Mouse (Mus musculus) erythroblast, embryonic 14.5 days (primary cell): Measurements from ENCODE around the gene Rnf34. TPM values are rescaled to one million over a fixed set of nuclear protein-coding genes. Genes with fewer than 3 reads are reported as not detected.

ENCODE experiments used
- H3K27me3 ChIP-seq: 2 replicates; pipeline ENCODE4 v1.6.1; 2012; ENCODE audit warnings: inconsistent platforms; ENCODE audit not compliant: control insufficient read depth
- H3K36me3 ChIP-seq: 2 replicates; pipeline ENCODE4 v1.6.1; 2012; ENCODE audit warnings: mild to moderate bottlenecking, inconsistent platforms; ENCODE audit not compliant: control insufficient read depth
- H3K4me1 ChIP-seq: 2 replicates; pipeline ENCODE4 v1.6.1; 2012; ENCODE audit warnings: inconsistent platforms; ENCODE audit not compliant: control insufficient read depth
- H3K4me3 ChIP-seq: replicated peaks from 2 replicates; pipeline ENCODE3; 2012; ENCODE audit warnings: moderate library complexity, mild to moderate bottlenecking, inconsistent platforms
- H3K9me3 ChIP-seq: 2 replicates; pipeline ENCODE4 v1.6.1; 2012; ENCODE audit warnings: low read length, inconsistent platforms, mixed read lengths; ENCODE audit not compliant: control insufficient read depth
- GATA1 ChIP-seq: IDR thresholded peaks from 2 replicates; pipeline ENCODE4 v1.6.1; 2012; ENCODE audit warnings: low read length, inconsistent platforms, mixed read lengths
- TAL1 ChIP-seq: IDR thresholded peaks from 3 replicates; pipeline ENCODE4 v1.6.1; 2012; ENCODE audit warnings: low read length, inconsistent platforms, mixed read lengths
- polyA plus RNA-seq: library from polyadenylated mRNA; stranded (reverse); fragments of >175 nt; gene quantifications from 2 replicates; pipeline ENCODE4 v1.2.3, GENCODE M21; 2012

The Rnf34 gene
- polyA plus RNA-seq, 1 experiment = 0.77 TPM

- peaks cover 60% of the 10 kb centered on the region for H3K36me3 ChIP-seq
- H3K4me1 ChIP-seq = no peaks in the 10 kb centered on the region; the same call in none of the 2 replicates
- no peaks in the 10 kb centered on the region for H3K27me3 ChIP-seq
- no peaks in the 10 kb centered on the region for H3K9me3 ChIP-seq
- TF ChIP-seq GATA1 (no peak), TAL1 (no peak)
- no peak overlapping the region for H3K4me3 ChIP-seq
These were observed 32.6 kb downstream of the Rnf34 start for GRCm38 (mm10) chr5:122882256-122883050.

DNA sequence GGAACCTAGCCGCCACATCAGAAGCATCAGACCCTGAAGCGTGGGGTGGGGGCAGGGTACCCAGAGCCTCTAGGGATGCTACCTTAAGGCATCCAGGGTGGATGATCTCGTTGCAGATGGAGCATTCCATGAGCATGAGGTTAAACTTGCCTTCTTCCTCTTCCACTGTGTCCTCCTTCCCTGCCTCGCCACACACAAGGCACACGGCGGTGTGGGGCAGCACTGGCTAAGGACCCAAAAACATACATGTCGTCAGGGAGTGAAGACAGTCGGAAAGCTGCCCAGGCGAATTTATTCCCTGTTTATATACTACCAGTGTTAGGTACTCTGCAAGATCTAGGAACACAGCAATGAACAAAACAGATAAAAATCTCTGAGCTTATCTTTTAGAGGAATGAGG lies 33.4 kb downstream of the Rnf34 start:
- H3K36me3 ChIP-seq = peaks cover 57% of the 10 kb centered on the region
- peaks cover under 1% of the 10 kb centered on the region for H3K4me1 ChIP-seq
- no peaks in the 10 kb centered on the region for H3K27me3 ChIP-seq
- no peak overlapping the region for H3K4me3 ChIP-seq
- no peak for TF ChIP-seq GATA1
- H3K9me3 ChIP-seq = no peaks in the 10 kb centered on the region

GRCm38 (mm10) chr5:122883652-122884235 lies 33.9 kb downstream of the Rnf34 start:
- no peak overlapping the region for H3K4me3 ChIP-seq
- no peaks in the 10 kb centered on the region for H3K9me3 ChIP-seq
- peaks cover 57% of the 10 kb centered on the region for H3K36me3 ChIP-seq
- no peak for TF ChIP-seq GATA1
- no peak for TF ChIP-seq TAL1
- peaks cover 4% of the 10 kb centered on the region for H3K4me1 ChIP-seq
- no peaks in the 10 kb centered on the region for H3K27me3 ChIP-seq

DNA sequence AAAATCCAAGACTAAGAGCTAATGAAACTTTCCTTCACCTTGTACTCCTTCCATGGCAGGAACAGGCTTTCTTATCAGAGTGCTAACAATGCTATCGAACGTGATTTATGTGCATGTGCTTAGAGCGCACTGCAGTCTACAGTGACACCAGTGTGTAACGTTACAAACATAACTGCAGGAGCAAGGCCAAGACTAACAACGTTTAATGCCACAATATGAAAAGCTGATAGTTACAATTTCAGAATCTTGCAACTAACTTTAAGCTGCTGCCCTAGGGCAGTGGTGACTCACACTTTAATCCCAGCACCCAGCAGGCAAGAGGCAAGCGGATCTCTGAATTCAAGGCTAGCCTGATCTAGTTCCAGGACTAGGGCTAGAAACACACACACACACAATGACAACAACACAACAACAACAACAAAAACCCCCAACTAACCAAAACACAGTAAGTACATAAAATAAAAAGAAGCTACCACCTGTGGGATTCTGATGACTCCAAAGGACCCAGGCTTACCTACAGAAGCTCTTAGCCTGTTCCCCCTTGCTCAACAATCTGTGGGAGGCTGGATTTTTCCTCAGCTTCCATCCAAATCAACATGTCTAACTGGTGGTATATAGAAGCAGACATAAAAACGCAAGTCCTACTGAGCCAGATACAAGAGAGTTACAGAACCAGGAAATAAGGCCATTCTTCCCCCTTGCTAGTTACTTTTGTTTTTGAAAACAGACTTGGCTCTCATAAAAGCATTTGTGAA lies 34.9 kb downstream of the Rnf34 start:
- H3K36me3 ChIP-seq = peaks cover 48% of the 10 kb centered on the region
- TF ChIP-seq TAL1 (no peak), GATA1 (no peak)
- no peak overlapping the region for H3K4me3 ChIP-seq
- no peaks in the 10 kb centered on the region for H3K27me3 ChIP-seq
- no peaks in the 10 kb centered on the region for H3K9me3 ChIP-seq
- peaks cover 4% of the 10 kb centered on the region for H3K4me1 ChIP-seq

GRCm38 (mm10) chr5:122887033-122887432 lies 37.2 kb downstream of the Rnf34 start:
- TF ChIP-seq GATA1 (no peak), TAL1 (no peak)
- peaks cover 4% of the 10 kb centered on the region for H3K4me1 ChIP-seq
- peaks cover 25% of the 10 kb centered on the region for H3K36me3 ChIP-seq

DNA sequence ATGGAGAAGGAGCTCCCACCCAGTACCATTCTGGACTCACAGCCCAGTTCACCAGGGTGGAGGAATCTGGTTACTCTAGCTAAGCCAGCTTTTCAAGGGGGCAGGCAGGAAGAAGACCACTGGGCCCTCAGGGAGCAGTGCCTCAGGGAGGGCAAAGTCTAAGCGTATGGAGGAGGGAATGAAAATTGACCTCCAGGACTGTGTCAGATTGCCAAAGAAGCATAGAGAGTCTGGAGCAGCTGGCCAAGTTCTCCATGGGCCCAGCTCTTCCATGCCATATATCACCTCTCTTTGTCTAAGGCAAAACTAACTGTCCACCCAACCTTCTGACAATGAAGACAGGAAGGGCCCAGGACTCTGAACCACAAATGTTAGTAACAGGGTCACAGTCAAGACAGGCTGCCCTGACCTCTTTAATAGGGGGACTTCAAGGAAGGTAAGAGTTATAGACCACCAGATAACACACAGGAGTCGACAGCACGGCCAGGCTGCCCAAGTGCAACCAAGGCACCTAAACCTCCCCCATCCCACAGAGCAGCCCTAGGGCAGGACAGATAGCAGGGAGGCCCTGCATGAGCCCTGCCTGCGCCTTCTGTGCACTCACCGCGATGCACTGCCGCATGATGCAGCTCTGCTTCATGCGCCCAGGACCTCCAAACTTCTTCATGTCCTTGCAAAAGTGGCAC lies 38.2 kb downstream of the Rnf34 start:
- peaks cover 17% of the 10 kb centered on the region for H3K36me3 ChIP-seq
- TF ChIP-seq TAL1 (no peak), GATA1 (no peak)

More at GRCm38 (mm10) chr5:122887033-122887432, 37.2 kb downstream of the Rnf34 start:
- Histone ChIP-seq H3K4me3 (no peak overlapping the region), H3K27me3 (no peaks in the 10 kb centered on the region), H3K9me3 (no peaks in the 10 kb centered on the region)

DNA sequence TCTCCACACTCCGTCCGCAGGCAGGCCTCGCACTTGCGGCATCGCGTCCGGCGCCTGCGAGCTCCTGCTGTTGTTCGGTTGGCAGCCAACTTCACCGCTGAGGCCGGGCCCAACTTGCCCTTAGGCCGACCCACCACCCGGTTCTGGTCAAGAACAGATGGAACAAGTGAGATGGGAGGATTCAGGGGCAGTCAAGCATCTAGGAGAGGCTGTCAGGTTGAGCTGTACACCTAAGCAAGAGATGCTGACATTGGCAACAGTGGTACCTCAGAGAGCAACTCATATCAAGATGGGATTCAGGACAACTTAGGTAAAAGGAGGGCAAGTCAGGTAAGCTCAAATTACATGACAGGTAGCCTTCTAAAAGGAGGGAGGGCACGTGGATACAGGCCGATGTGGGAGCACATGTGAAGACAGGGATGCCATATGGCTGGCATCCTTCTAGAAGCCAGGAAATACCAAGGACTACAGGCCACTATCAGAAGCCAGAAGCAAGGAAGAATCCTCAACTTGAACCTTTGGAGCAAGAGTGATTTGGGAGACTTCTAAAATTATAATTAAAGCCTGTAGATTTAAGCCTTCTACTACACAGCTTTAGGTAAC lies 38.9 kb downstream of the Rnf34 start:
- Histone ChIP-seq H3K4me3 (no peak overlapping the region), H3K27me3 (no peaks in the 10 kb centered on the region), H3K36me3 (peaks cover 15% of the 10 kb centered on the region), H3K9me3 (no peaks in the 10 kb centered on the region), H3K4me1 (peaks cover 4% of the 10 kb centered on the region)
- TF ChIP-seq TAL1 (no peak), GATA1 (no peak)

More for the DNA sequence above, 38.2 kb downstream of the Rnf34 start:
- Histone ChIP-seq H3K4me1 (peaks cover 4% of the 10 kb centered on the region), H3K27me3 (no peaks in the 10 kb centered on the region), H3K4me3 (no peak overlapping the region), H3K9me3 (no peaks in the 10 kb centered on the region)

- Histone ChIP-seq H3K4me3 (no peak overlapping the region), H3K36me3 (peaks cover 15% of the 10 kb centered on the region), H3K4me1 (peaks cover 8% of the 10 kb centered on the region), H3K27me3 (no peaks in the 10 kb centered on the region), H3K9me3 (no peaks in the 10 kb centered on the region)
- no peak for TF ChIP-seq TAL1
These were observed 40.5 kb downstream of the Rnf34 start for GRCm38 (mm10) chr5:122890396-122890795.
